Mouse (Mus musculus) cortical plate, adult 2 months (tissue): ENCODE measurements around the gene Aaas. TPM values are rescaled to one million over a fixed set of nuclear protein-coding genes. Genes with fewer than 3 reads are reported as not detected.

ENCODE experiments used
- H3K27ac ChIP-seq: fragments of 200-500 bp; 2 replicates; pipeline ENCODE4 v1.5.1; 2012; ENCODE audit warnings: low read length, control low read depth, inconsistent platforms; ENCODE audit not compliant: insufficient read depth
- H3K4me1 ChIP-seq: fragments of 200-500 bp; 2 replicates; pipeline ENCODE4 v1.6.1; 2011; ENCODE audit warnings: low read length; ENCODE audit not compliant: control insufficient read depth, insufficient read depth
- H3K4me3 ChIP-seq: fragments of 200-500 bp; 2 replicates; pipeline ENCODE4 v1.5.1; 2011; ENCODE audit warnings: mild to moderate bottlenecking, low read length, control low read depth; ENCODE audit not compliant: insufficient read depth
- CTCF ChIP-seq: fragments of 200-500 bp; IDR thresholded peaks from 2 replicates; pipeline ENCODE4 v1.5.1; 2011; ENCODE audit warnings: mild to moderate bottlenecking, control low read depth, low read length; ENCODE audit not compliant: insufficient read depth; ENCODE audit errors: extremely low read depth
- POLR2A ChIP-seq: fragments of 200-500 bp; IDR thresholded peaks from 2 replicates; pipeline ENCODE4 v1.6.1; 2011; ENCODE audit warnings: mild to moderate bottlenecking, low read length, control low read depth; ENCODE audit not compliant: insufficient read depth; ENCODE audit errors: extremely low read depth
- polyA plus RNA-seq: library from polyadenylated mRNA; depleted of rRNA; stranded (reverse); fragments of >200 nt; gene quantifications from 2 replicates; pipeline ENCODE4 v1.2.3, GENCODE M21; 2012

Aaas gene
- polyA plus RNA-seq, 1 experiment = 20.2 TPM

GRCm38 (mm10) chr15:102381575-102381974 lies 31.0 kb upstream of the Aaas start:
- no peak for TF ChIP-seq POLR2A
- peak; percentile 97 for TF ChIP-seq CTCF

GRCm38 (mm10) chr15:102377810-102378262 lies 27.3 kb upstream of the Aaas start:
- Histone ChIP-seq H3K4me1 (peaks cover 2% of the 10 kb centered on the region; the same call in 1 of the 2 replicates), H3K4me3 (no peak overlapping the region), H3K27ac (no peak overlapping the region)
- TF ChIP-seq POLR2A (no peak), CTCF (no peak)

More at GRCm38 (mm10) chr15:102381575-102381974, 31.0 kb upstream of the Aaas start:
- H3K27ac ChIP-seq = no peak overlapping the region
- H3K4me1 ChIP-seq = no peaks in the 10 kb centered on the region
- no peak overlapping the region for H3K4me3 ChIP-seq

- TF ChIP-seq POLR2A = no peak
- TF ChIP-seq CTCF = peak; percentile 69
- H3K27ac ChIP-seq = peak overlapping the region; percentile 24
- H3K4me3 ChIP-seq = peak overlapping the region; percentile 29
- peaks cover 2% of the 10 kb centered on the region; the same call in 1 of the 2 replicates for H3K4me1 ChIP-seq
These were observed 26.6 kb upstream of the Aaas start for GRCm38 (mm10) chr15:102377163-102377543.

GRCm38 (mm10) chr15:102376453-102377162 lies 26.0 kb upstream of the Aaas start:
- peak overlapping the region; percentile 24 for H3K27ac ChIP-seq
- peaks cover 2% of the 10 kb centered on the region; the same call in 1 of the 2 replicates for H3K4me1 ChIP-seq
- H3K4me3 ChIP-seq = peak overlapping the region; percentile 29
- TF ChIP-seq CTCF (no peak), POLR2A (no peak)

- no peak overlapping the region for H3K27ac ChIP-seq
- TF ChIP-seq CTCF (no peak), POLR2A (no peak)
- no peak overlapping the region for H3K4me3 ChIP-seq
- H3K4me1 ChIP-seq = no peaks in the 10 kb centered on the region; the same call in 1 of the 2 replicates
These were observed 20.2 kb upstream of the Aaas start for GRCm38 (mm10) chr15:102370727-102371126.

- Histone ChIP-seq H3K27ac (no peak overlapping the region), H3K4me3 (no peak overlapping the region), H3K4me1 (no peaks in the 10 kb centered on the region; the same call in 1 of the 2 replicates)
- TF ChIP-seq CTCF = no peak
- TF ChIP-seq POLR2A = no peak
These were observed 19.4 kb upstream of the Aaas start for GRCm38 (mm10) chr15:102369972-102370371.

- TF ChIP-seq POLR2A (no peak), CTCF (no peak)
- no peaks in the 10 kb centered on the region; the same call in 1 of the 2 replicates for H3K4me1 ChIP-seq
- peak within 1 kb of the TSS; percentile 13; the same call in 1 of the 2 replicates for H3K4me3 ChIP-seq
- no peak within 1 kb of the TSS for H3K27ac ChIP-seq
These were observed 16.3 kb upstream of the Aaas start, which contains the start of gene Sp7 for GRCm38 (mm10) chr15:102366733-102367344. Gene Sp7 (minus strand): TSS chr15:102367182.

GRCm38 (mm10) chr15:102366238-102366637 lies 15.7 kb upstream of the Aaas start:
- Histone ChIP-seq H3K27ac (no peak overlapping the region), H3K4me1 (no peaks in the 10 kb centered on the region; the same call in 1 of the 2 replicates), H3K4me3 (peak overlapping the region; percentile 13; the same call in 1 of the 2 replicates)
- TF ChIP-seq CTCF (no peak), POLR2A (no peak)

- TF ChIP-seq POLR2A (no peak), CTCF (no peak)
- Histone ChIP-seq H3K27ac (no peak overlapping the region), H3K4me3 (no peak overlapping the region), H3K4me1 (no peaks in the 10 kb centered on the region; the same call in 1 of the 2 replicates)
These were observed 14.1 kb upstream of the Aaas start for GRCm38 (mm10) chr15:102364678-102365077.
